Mouse (Mus musculus): ENCODE data around the gene Smlr1.

DNA sequence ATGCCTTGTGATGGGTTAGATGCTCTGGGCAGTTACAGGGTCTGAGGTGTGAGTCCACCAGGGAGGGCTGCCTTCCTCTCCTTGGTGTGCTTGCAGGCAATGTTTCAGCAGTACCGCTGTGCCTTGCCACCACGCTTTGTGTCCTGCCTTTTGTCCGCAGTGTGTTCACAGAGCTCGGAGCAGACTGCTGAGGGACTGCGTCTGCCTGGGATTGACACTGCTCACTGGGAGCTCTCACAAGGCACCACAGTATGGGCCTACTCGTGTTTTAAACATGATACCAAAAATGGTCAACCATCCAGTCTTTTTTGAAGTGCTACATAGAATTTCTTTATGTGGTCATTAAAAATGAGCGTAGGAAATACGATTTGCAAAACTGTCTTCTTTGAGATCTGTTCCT lies 12.3 kb downstream of the Smlr1 start:
- TF ChIP-seq CTCF (IDR thresholded peaks at IDR 0.05; ENCODE audit: insufficient read depth, low read length): no peak
- TF ChIP-seq POLR2A (IDR thresholded peaks at IDR 0.05; ENCODE audit: borderline replicate concordance, extremely low read depth, low read depth, low read length): no peak

Data from lung, adult 2 months (tissue).